Mouse (Mus musculus): ENCODE measurements at regions not wholly inside any gene's neighbourhood (a gene's known extent, or its start where the extent isn't known, plus 50 kb on each side); places are given as distances from the start of the nearest gene placed in this dataset.

DNA sequence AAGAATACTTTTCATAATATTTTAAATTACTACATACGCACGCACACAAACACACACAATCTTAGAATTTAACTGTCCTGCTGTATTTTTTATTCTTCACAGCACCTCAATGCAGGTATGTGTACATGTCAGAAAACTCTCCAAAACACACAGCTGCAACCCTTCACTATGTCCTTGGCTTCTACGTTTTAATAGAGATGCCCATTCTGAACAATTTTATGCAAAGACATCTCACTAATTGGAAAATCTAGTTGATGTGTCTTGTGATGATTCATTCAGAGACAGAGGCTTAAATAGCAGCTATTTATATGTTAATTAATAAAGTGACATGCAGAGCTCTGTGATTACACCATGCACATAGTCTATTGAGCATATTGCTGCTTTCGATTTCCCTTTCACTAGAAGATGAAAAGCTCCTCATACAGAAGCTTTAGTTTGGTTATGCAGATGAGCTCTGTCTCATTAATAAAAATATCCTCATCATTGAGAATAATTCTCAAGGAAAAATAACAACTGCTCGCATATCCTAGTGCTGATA lies 525.4 kb downstream of the Slco4c1 start:
- no peaks in the 10 kb centered on the region for H3K79me2 ChIP-seq (ENCODE audit: control insufficient read depth, insufficient read depth)
- H3K4me2 ChIP-seq (ENCODE audit: low read depth): no peak overlapping the region
- no peaks in the 10 kb centered on the region for H3K36me3 ChIP-seq (ENCODE audit: control insufficient read depth, insufficient read depth)
- no peaks in the 10 kb centered on the region for H3K27me3 ChIP-seq (ENCODE audit: control insufficient read depth, insufficient read depth, insufficient read length)
- no peak overlapping the region for H3K4me3 ChIP-seq
- H3ac ChIP-seq (ENCODE audit: control insufficient read depth, insufficient read length): no peak overlapping the region
- no peak for TF ChIP-seq CEBPB (IDR thresholded peaks at IDR 0.05; ENCODE audit: insufficient read depth, poor library complexity, severe bottlenecking)
- no peak for TF ChIP-seq POLR2A (IDR thresholded peaks at IDR 0.05; ENCODE audit: insufficient read length, low read depth)
- no peak for TF ChIP-seq TCF12 (IDR thresholded peaks at IDR 0.05; ENCODE audit: insufficient read depth, poor library complexity, severe bottlenecking)
- no peak for TF ChIP-seq REST (IDR thresholded peaks at IDR 0.05; ENCODE audit: insufficient read depth, insufficient read length)
- TF ChIP-seq TCF3 (IDR thresholded peaks at IDR 0.05; ENCODE audit: insufficient read length, low read depth): no peak
- TF ChIP-seq MYOD1 (IDR thresholded peaks at IDR 0.05; ENCODE audit: control insufficient read depth in 1 of 3, insufficient read length in 2 of 3, low read depth in 2 of 3): no peak
- TF ChIP-seq MAX (IDR thresholded peaks at IDR 0.05; ENCODE audit: low read depth): no peak
- TF ChIP-seq USF1 (IDR thresholded peaks at IDR 0.05; ENCODE audit: low read depth): no peak
- no peak for TF ChIP-seq MYOG (IDR thresholded peaks at IDR 0.05; ENCODE audit: control insufficient read depth in 1 of 3, insufficient read depth in 1 of 3, insufficient read length in 2 of 3, low read depth in 2 of 3)
- TF ChIP-seq E2F4 (IDR thresholded peaks at IDR 0.05; ENCODE audit: insufficient read depth): no peak
- no peak for TF ChIP-seq SRF (IDR thresholded peaks at IDR 0.05; ENCODE audit: control insufficient read depth, insufficient read length, low read depth)

DNA sequence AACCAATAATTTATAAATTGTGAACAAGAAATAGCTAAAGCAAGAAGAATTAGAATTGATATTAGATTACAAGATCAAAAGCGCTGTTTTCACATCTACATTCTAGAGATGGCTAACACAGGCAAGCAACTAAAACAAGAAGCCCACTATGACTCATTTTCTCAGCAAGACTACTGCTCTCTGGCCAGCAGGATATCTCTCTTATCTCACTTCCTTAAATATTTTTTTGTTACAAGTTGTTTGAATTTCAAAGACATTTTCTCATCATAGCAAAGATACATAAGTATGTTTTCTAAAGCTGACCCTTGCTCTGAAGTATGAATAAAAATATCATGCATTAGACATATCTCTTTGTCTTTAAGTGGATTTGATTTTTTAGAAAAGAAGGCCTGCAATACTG lies 556.2 kb downstream of the Slco4c1 start:
- no peaks in the 10 kb centered on the region for H3K36me3 ChIP-seq (ENCODE audit: control insufficient read depth, insufficient read depth)
- H3K4me2 ChIP-seq (ENCODE audit: low read depth): no peak overlapping the region
- H3ac ChIP-seq (ENCODE audit: control insufficient read depth, insufficient read length): no peak overlapping the region
- no peak for TF ChIP-seq TCF3 (IDR thresholded peaks at IDR 0.05; ENCODE audit: insufficient read length, low read depth)
- no peak for TF ChIP-seq TCF12 (IDR thresholded peaks at IDR 0.05; ENCODE audit: insufficient read depth, poor library complexity, severe bottlenecking)
- no peak for TF ChIP-seq REST (IDR thresholded peaks at IDR 0.05; ENCODE audit: insufficient read depth, insufficient read length)
- no peak for TF ChIP-seq USF1 (IDR thresholded peaks at IDR 0.05; ENCODE audit: low read depth)
- no peak for TF ChIP-seq POLR2AphosphoS2 (IDR thresholded peaks at IDR 0.05; ENCODE audit: insufficient read length, low read depth)
- TF ChIP-seq MAX (IDR thresholded peaks at IDR 0.05; ENCODE audit: low read depth): no peak
- no peak for TF ChIP-seq MYOG (IDR thresholded peaks at IDR 0.05; ENCODE audit: control insufficient read depth in 1 of 3, insufficient read depth in 1 of 3, insufficient read length in 2 of 3, low read depth in 2 of 3)
- TF ChIP-seq POLR2A (IDR thresholded peaks at IDR 0.05; ENCODE audit: insufficient read length, low read depth): no peak
- TF ChIP-seq CEBPB (IDR thresholded peaks at IDR 0.05; ENCODE audit: insufficient read depth, poor library complexity, severe bottlenecking): no peak
- no peak for TF ChIP-seq MYOD1 (IDR thresholded peaks at IDR 0.05; ENCODE audit: control insufficient read depth in 1 of 3, insufficient read length in 2 of 3, low read depth in 2 of 3)
- no peak for TF ChIP-seq E2F4 (IDR thresholded peaks at IDR 0.05; ENCODE audit: insufficient read depth)
- H3K27me3 ChIP-seq (ENCODE audit: control insufficient read depth, insufficient read depth, insufficient read length): no peaks in the 10 kb centered on the region
- no peaks in the 10 kb centered on the region for H3K79me2 ChIP-seq (ENCODE audit: control insufficient read depth, insufficient read depth)
- H3K4me3 ChIP-seq: no peak overlapping the region

DNA sequence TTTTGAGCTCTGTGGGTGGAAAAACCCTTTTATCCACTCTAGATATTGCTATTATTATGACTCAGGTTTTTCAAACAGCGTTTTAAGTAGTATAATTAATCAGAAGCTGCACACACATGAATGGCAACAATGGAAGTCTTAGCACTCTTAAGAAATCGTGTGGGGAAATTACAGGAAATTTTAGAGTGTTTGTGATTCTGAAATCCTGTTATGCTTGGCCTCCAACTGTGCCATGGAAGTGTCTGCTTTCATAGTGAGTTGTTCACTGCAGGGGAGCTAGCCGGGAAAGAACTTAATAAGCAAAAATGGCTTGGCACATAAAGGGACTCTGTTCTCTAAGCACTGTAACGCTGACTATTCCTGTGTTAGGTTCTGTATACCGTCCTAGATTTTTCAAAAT lies 570.7 kb downstream of the Slco4c1 start:
- TF ChIP-seq POLR2A (IDR thresholded peaks at IDR 0.05; ENCODE audit: insufficient read length, low read depth) (no peak), MYOD1 (IDR thresholded peaks at IDR 0.05; ENCODE audit: control insufficient read depth in 1 of 3, insufficient read length in 2 of 3, low read depth in 2 of 3) (no peak), MAX (IDR thresholded peaks at IDR 0.05; ENCODE audit: low read depth) (no peak), USF1 (IDR thresholded peaks at IDR 0.05; ENCODE audit: low read depth) (no peak), REST (IDR thresholded peaks at IDR 0.05; ENCODE audit: insufficient read depth, insufficient read length) (no peak), POLR2AphosphoS2 (IDR thresholded peaks at IDR 0.05; ENCODE audit: insufficient read length, low read depth) (no peak), CEBPB (IDR thresholded peaks at IDR 0.05; ENCODE audit: insufficient read depth, poor library complexity, severe bottlenecking) (no peak), TCF12 (IDR thresholded peaks at IDR 0.05; ENCODE audit: insufficient read depth, poor library complexity, severe bottlenecking) (no peak), TCF3 (IDR thresholded peaks at IDR 0.05; ENCODE audit: insufficient read length, low read depth) (no peak), MYOG (IDR thresholded peaks at IDR 0.05; ENCODE audit: control insufficient read depth in 1 of 3, insufficient read depth in 1 of 3, insufficient read length in 2 of 3, low read depth in 2 of 3) (no peak), E2F4 (IDR thresholded peaks at IDR 0.05; ENCODE audit: insufficient read depth) (no peak), SRF (IDR thresholded peaks at IDR 0.05; ENCODE audit: control insufficient read depth, insufficient read length, low read depth) (no peak)
- H3K36me3 ChIP-seq (ENCODE audit: control insufficient read depth, insufficient read depth): no peaks in the 10 kb centered on the region
- H3K4me2 ChIP-seq (ENCODE audit: low read depth): no peak overlapping the region
- no peak overlapping the region for H3ac ChIP-seq (ENCODE audit: control insufficient read depth, insufficient read length)
- no peak overlapping the region for H3K4me3 ChIP-seq
- no peaks in the 10 kb centered on the region for H3K79me2 ChIP-seq (ENCODE audit: control insufficient read depth, insufficient read depth)
- H3K27me3 ChIP-seq (ENCODE audit: control insufficient read depth, insufficient read depth, insufficient read length): no peaks in the 10 kb centered on the region

DNA sequence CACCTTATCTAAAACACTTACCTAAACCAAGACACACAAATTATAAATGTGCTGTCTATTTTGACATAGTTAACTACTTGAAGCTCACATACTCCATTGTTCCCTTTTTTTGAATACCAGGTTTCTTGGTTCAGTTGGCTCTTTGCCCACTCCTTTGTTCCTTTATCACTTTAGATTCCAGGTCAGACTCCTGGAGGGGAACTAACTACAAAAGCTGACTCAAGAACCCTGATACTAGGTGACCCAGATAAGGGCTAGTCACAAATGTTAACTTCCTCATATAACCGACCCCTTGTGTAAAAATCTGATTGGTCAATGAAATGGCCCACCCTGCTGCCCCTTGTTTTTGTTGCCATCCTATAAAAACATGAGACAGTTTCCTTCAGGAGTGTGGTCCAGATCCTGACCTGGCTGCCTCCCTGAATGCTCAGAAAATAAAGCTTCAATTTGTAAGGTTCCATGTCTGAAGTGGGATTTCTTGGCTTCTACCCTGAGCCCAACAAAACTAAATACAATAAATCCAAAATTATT lies 593.9 kb downstream of the Slco4c1 start:
- Histone ChIP-seq H3K4me3 (no peak overlapping the region), H3K36me3 (ENCODE audit: control insufficient read depth, insufficient read depth) (no peaks in the 10 kb centered on the region), H3K27me3 (ENCODE audit: control insufficient read depth, insufficient read depth, insufficient read length) (no peaks in the 10 kb centered on the region), H3K4me2 (ENCODE audit: low read depth) (no peak overlapping the region), H3K79me2 (ENCODE audit: control insufficient read depth, insufficient read depth) (no peaks in the 10 kb centered on the region), H3ac (ENCODE audit: control insufficient read depth, insufficient read length) (no peak overlapping the region)
- TF ChIP-seq POLR2A (IDR thresholded peaks at IDR 0.05; ENCODE audit: insufficient read length, low read depth) (no peak), USF1 (IDR thresholded peaks at IDR 0.05; ENCODE audit: low read depth) (no peak), MAX (IDR thresholded peaks at IDR 0.05; ENCODE audit: low read depth) (no peak), REST (IDR thresholded peaks at IDR 0.05; ENCODE audit: insufficient read depth, insufficient read length) (no peak), POLR2AphosphoS2 (IDR thresholded peaks at IDR 0.05; ENCODE audit: insufficient read length, low read depth) (no peak), MYOG (IDR thresholded peaks at IDR 0.05; ENCODE audit: control insufficient read depth in 1 of 3, insufficient read depth in 1 of 3, insufficient read length in 2 of 3, low read depth in 2 of 3) (no peak), CEBPB (IDR thresholded peaks at IDR 0.05; ENCODE audit: insufficient read depth, poor library complexity, severe bottlenecking) (no peak), TCF12 (IDR thresholded peaks at IDR 0.05; ENCODE audit: insufficient read depth, poor library complexity, severe bottlenecking) (no peak), SRF (IDR thresholded peaks at IDR 0.05; ENCODE audit: control insufficient read depth, insufficient read length, low read depth) (no peak), TCF3 (IDR thresholded peaks at IDR 0.05; ENCODE audit: insufficient read length, low read depth) (no peak), MYOD1 (IDR thresholded peaks at IDR 0.05; ENCODE audit: control insufficient read depth in 1 of 3, insufficient read length in 2 of 3, low read depth in 2 of 3) (no peak), E2F4 (IDR thresholded peaks at IDR 0.05; ENCODE audit: insufficient read depth) (no peak)
